Mouse (Mus musculus) cerebellum, postnatal 4 days (tissue): ENCODE results near the gene Gm16253.
A peak's percentile ranks its signal among the peaks of the same experiment; 100 is the strongest.
"Not testable (repeated sequence)": the region's sequence is repeated elsewhere in the genome, so short reads cannot be mapped to it uniquely, and the experiment has no call there.

Experiments
- DNase-seq, 2 experiments: peaks; one replicate each; pipeline ENCODE4 v3.0.0; 2022; ENCODE audit warnings: low spot score in 2 of 2, mixed read lengths in 1 of 2

Gm16253 gene

DNA sequence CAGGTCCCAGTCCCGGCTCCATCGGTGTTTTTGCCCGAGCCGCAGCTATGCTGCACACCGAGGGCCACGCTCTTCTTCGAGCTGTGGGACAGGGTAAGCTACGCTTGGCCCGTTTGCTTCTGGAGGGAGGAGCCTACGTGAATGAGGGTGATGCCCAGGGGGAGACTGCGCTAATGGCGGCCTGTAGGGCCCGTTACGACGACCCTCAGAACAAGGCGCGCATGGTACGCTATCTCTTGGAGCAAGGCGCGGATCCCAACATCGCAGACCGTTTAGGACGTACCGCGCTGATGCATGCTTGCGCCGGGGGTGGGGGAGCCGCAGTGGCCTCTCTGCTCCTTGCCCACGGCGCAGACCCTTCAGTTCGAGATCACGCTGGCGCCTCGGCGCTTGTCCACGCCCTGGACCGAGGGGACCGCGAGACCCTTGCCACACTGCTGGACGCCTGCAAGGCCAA is 20.7 kb downstream of the Gm16253 start:
- DNase-seq = peak in 1 of 2 experiments; percentile 24

DNA sequence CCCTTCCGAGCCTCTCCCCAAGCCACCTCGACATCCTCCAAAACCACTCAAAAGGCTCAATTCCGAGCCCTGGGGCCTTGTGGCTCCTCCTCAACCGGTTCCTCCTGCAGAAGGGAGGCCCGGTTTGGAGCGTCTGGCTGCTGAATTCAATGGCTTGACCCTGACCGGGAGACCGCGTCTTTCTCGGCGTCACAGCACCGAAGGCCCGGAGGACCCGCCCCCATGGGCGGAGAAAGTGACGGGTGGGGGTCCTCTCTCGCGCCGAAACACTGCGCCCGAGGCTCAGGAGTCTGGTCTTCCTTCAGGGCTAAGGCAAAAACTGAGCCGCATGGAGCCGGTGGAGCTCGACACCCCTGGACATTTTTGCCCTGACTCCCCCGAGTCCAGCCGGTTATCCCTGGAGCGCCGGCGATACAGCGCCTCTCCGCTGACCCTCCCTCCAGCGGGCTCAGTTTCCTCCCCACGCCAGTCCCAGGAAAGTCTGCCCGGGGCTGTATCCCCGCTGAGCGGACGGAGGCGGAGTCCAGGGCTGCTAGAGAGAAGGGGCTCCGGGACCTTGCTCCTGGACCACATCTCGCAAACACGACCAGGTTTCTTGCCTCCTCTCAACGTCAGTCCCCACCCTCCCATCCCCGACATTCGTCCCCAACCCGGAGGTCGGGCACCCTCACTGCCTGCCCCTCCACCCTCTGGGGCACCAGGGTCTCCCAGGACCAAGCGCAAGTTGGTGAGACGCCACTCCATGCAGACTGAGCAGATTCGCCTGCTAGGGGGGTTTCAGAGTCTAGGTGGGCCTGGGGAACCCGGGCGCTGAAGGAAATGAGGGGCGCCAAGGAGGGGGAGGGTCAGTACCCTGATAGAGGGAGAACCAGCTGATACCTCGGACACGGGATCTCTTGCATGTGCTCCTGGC is 21.6 kb downstream of the Gm16253 start:
- peak; percentile 52 to 62 for DNase-seq

- no peak for DNase-seq
These were observed 22.2 kb downstream of the Gm16253 start for GRCm38 (mm10) chr3:96599069-96599393.

GRCm38 (mm10) chr3:96599411-96599810 is 22.6 kb downstream of the Gm16253 start:
- no peak for DNase-seq

DNA sequence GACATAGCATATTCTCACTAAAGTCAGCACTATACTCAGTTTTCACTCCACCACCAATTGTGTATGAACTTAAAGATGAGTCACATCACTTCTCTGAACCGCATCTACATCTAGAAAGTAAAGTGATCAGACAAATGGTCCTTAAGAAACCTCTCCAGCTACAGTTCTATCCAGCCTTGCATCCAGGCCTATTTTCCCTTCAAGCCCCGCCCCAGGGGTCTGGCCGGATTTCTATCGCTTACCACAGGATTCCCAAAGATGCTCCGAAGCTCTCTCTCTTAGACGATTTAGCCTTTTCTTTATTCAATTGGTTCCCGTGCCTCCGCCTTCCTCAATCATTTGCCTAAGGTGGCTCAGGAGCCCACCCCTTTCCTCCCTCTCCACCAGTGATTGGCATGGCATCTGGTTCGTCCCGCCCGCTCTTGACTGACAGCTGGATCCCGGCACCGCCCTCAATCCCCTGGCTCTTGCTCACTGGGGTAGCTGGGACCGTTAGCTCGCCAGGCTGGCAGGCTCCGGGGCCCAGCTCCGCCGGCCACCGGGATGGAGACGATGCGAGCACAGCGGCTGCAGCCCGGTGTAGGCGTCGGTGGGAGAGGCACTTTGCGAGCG is 24.0 kb downstream of the Gm16253 start, which contains the start of gene Lix1l:
Gene Lix1l, plus strand, starts transcription at position 511 of the 612 bp plus-strand sequence.
- DNase-seq = peak; percentile 71 to 85

GRCm38 (mm10) chr3:96601251-96601787 is 24.5 kb downstream of the Gm16253 start:
- peak in 1 of 2 experiments; percentile 43 for DNase-seq

- DNase-seq = peak in 1 of 2 experiments; percentile 44
These were observed 25.3 kb downstream of the Gm16253 start for GRCm38 (mm10) chr3:96601941-96602703.

GRCm38 (mm10) chr3:96602704-96603084 is 25.9 kb downstream of the Gm16253 start:
- DNase-seq = no peak

GRCm38 (mm10) chr3:96603311-96603710 is 26.5 kb downstream of the Gm16253 start:
- peak in 1 of 2 experiments; percentile 57 for DNase-seq

- DNase-seq = not testable (repeated sequence)
These were observed 29.2 kb downstream of the Gm16253 start for GRCm38 (mm10) chr3:96606007-96606406.

DNA sequence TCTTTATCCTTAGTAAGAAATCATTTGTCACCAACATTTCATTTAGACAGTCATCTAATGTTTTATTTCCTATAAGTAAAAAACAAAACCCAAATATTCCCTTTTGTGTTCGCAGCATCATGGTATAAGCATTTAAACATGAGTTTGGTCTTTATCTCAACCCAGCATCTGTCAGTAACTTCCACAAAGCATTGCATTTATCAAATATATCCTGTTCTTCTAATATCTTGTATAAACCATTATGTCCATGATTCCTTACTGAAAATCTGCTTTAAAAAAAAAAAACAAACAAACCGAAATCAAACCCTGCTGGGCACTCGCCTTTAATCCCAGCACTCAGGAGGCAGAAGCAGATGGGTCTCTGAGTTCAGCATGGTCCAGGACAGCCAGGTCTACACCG is 29.8 kb downstream of the Gm16253 start:
- DNase-seq = no peak

DNA sequence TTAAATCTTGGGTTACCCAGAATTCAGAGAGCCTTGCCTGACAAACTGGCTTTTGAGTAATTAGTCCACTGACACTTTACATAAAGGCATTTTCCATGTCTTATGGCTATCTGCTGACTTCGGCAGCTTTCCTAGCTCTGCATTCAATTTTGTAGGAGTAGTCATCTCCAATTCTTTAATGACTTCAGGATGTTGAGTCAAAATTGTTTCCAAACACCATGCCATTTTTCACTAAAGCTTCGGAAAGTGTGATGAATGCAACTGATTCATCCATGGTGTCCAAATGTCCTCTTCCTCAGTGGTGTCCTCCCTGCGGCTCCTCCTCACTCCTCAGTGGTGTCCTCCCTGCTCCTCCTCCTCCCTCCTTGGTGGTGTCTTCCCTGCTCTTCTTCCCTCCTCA is 41.2 kb downstream of the Gm16253 start:
- no peak for DNase-seq

DNA sequence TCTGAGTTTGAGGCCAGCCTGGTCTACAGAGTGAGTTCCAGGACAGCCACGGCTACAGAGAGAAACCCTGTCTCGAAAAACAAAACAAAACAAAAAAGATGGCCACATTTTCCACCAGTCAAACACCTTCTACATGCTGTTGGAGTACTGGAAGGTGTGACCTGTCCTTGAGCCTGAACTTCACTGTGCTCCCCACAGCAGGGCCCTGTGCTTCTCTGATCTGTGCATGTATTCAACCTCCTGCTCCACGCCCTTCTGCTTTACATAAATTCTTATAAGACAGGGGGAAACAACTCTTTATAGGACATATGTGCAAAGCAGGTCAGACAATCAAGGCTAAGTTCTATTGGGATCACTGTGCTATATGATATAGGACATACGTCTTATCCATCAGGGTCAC is 46.4 kb downstream of the Gm16253 start:
- no peak for DNase-seq

GRCm38 (mm10) chr3:96629729-96630600 is 53.2 kb downstream of the Gm16253 start, which contains the start of gene Rbm8a:
TSS of gene Rbm8a (plus strand) at chr3:96629933.
- DNase-seq = peak; percentile 83 to 95
